Mouse (Mus musculus): ENCODE results near the gene Asic2. TPM values are rescaled to one million over a fixed set of nuclear protein-coding genes. Genes with fewer than 3 reads are reported as not detected.

Gene Asic2
- polyA plus RNA-seq, 1 experiment, result 54.8 TPM

- peak in 1 of 2 experiments; percentile 57 for DNase-seq (ENCODE audit: extremely low spot score in 1 of 2, low spot score in 1 of 2)
Observed at GRCm38 (mm10) chr11:81071836-81072235, 896.4 kb downstream of the Asic2 start.

GRCm38 (mm10) chr11:81065386-81065785 lies 902.9 kb downstream of the Asic2 start:
- DNase-seq (ENCODE audit: extremely low spot score in 1 of 2, low spot score in 1 of 2), result no peak

GRCm38 (mm10) chr11:81064006-81064405 lies 904.3 kb downstream of the Asic2 start:
- DNase-seq (ENCODE audit: extremely low spot score in 1 of 2, low spot score in 1 of 2), result no peak

GRCm38 (mm10) chr11:81060077-81060476 lies 908.2 kb downstream of the Asic2 start:
- DNase-seq (ENCODE audit: extremely low spot score in 1 of 2, low spot score in 1 of 2), result no peak

- peak; percentile 47 to 61 for DNase-seq (ENCODE audit: extremely low spot score in 1 of 2, low spot score in 1 of 2)
Observed at GRCm38 (mm10) chr11:81059546-81059945, 908.7 kb downstream of the Asic2 start.

GRCm38 (mm10) chr11:81057506-81057905 lies 910.8 kb downstream of the Asic2 start:
- no peak for DNase-seq (ENCODE audit: extremely low spot score in 1 of 2, low spot score in 1 of 2)

GRCm38 (mm10) chr11:81056776-81057175 lies 911.5 kb downstream of the Asic2 start:
- DNase-seq (ENCODE audit: extremely low spot score in 1 of 2, low spot score in 1 of 2), result no peak

- DNase-seq (ENCODE audit: extremely low spot score in 1 of 2, low spot score in 1 of 2), result peak; percentile 28 to 64
Observed at GRCm38 (mm10) chr11:81055446-81056145, 912.7 kb downstream of the Asic2 start.

- DNase-seq (ENCODE audit: extremely low spot score in 1 of 2, low spot score in 1 of 2), result peak; percentile 37 to 62
Observed at GRCm38 (mm10) chr11:81053826-81054225, 914.4 kb downstream of the Asic2 start.

GRCm38 (mm10) chr11:81041671-81042070 lies 926.6 kb downstream of the Asic2 start:
- DNase-seq (ENCODE audit: extremely low spot score in 1 of 2, low spot score in 1 of 2), result no peak

GRCm38 (mm10) chr11:81039976-81040375 lies 928.3 kb downstream of the Asic2 start:
- no peak for DNase-seq (ENCODE audit: extremely low spot score in 1 of 2, low spot score in 1 of 2)

- DNase-seq (ENCODE audit: extremely low spot score in 1 of 2, low spot score in 1 of 2), result no peak
Observed at GRCm38 (mm10) chr11:81032151-81032550, 936.1 kb downstream of the Asic2 start.

GRCm38 (mm10) chr11:81014776-81015175 lies 953.5 kb downstream of the Asic2 start:
- DNase-seq (ENCODE audit: extremely low spot score in 1 of 2, low spot score in 1 of 2), result no peak

- no peak for DNase-seq (ENCODE audit: extremely low spot score in 1 of 2, low spot score in 1 of 2)
Observed at GRCm38 (mm10) chr11:81013501-81013900, 954.8 kb downstream of the Asic2 start.

- no peak for DNase-seq (ENCODE audit: extremely low spot score in 1 of 2, low spot score in 1 of 2)
Observed at GRCm38 (mm10) chr11:81010766-81011165, 957.5 kb downstream of the Asic2 start.

- DNase-seq (ENCODE audit: extremely low spot score in 1 of 2, low spot score in 1 of 2), result peak; percentile 52 to 80
Observed at GRCm38 (mm10) chr11:81009366-81009765, 958.9 kb downstream of the Asic2 start.

GRCm38 (mm10) chr11:81005831-81006230 lies 962.4 kb downstream of the Asic2 start:
- DNase-seq (ENCODE audit: extremely low spot score in 1 of 2, low spot score in 1 of 2), result no peak

- DNase-seq (ENCODE audit: extremely low spot score in 1 of 2, low spot score in 1 of 2), result peak; percentile 11 to 43
Observed at GRCm38 (mm10) chr11:81002769-81003430, 965.4 kb downstream of the Asic2 start.

- DNase-seq (ENCODE audit: extremely low spot score in 1 of 2, low spot score in 1 of 2), result no peak
Observed at GRCm38 (mm10) chr11:80995621-80996020, 972.6 kb downstream of the Asic2 start.

- no peak for DNase-seq (ENCODE audit: extremely low spot score in 1 of 2, low spot score in 1 of 2)
Observed at GRCm38 (mm10) chr11:80983530-80983929, 984.7 kb downstream of the Asic2 start.

- DNase-seq (ENCODE audit: extremely low spot score in 1 of 2, low spot score in 1 of 2), result no peak
Observed at GRCm38 (mm10) chr11:80976239-80976855, 991.9 kb downstream of the Asic2 start.

- DNase-seq (ENCODE audit: extremely low spot score in 1 of 2, low spot score in 1 of 2), result no peak
Observed at GRCm38 (mm10) chr11:80974616-80975015, 993.6 kb downstream of the Asic2 start.

Measured in frontal cortex, adult 2 months (tissue).